Mouse (Mus musculus): ENCODE data around the gene Ets2. TPM values are rescaled to one million over a fixed set of nuclear protein-coding genes. Genes with fewer than 3 reads are reported as not detected.

Ets2 gene
- polyA plus RNA-seq, 1 experiment from 2014 or later: 109 TPM

DNA sequence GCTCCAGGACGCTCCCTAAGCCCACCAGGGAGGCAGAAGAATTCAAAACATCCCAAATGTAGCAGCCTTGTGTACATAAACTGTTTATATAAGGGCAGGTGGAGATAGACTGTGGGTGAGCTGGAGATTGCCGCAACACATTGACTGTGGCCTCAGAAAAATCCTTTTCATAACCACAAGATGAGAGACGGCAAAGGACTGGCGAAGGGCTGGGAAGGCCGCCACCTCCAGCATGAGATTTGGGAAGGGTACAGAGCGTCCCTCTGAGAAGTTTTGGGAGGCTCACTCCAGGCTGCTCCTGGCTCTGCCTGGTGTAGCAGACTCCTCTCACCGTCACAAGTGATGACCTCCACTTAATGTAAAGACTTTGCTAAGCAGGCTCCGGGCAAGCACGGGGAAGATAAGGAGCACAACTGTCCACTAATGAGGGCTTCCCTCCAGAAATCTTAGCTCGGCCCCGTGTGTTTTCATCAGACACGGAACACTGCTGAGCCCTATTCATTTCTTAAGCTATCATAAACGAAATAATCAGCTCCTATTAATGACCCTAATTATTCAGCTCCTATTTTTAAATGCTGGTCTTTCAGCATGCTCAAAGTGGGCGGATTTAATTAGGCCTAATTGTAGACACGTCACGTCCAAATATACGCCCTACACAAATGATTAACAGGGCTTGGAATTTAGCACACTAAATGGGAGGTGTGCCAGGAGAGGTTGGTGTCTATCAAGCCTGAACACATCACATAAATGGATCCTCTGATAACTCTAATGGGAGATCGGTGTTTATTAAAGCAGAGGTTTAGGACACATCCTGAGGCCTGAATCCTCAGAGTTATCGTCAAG lies 33.5 kb upstream of the Ets2 start:
- no peak overlapping the region for H3K4me3 ChIP-seq
- WGBS: 59% methylated on average over 19 of the region's 19 CpGs
- peak overlapping the region; percentile 43; the same call in 1 of the 2 replicates for H3K27ac ChIP-seq
- 0 out of 2 replicates have a peak, but pooled peaks cover 3% of the 10 kb centered on the region for H3K4me1 ChIP-seq
- no peaks in the 10 kb centered on the region for H3K27me3 ChIP-seq
- H3K36me3 ChIP-seq: no peaks in the 10 kb centered on the region
- no peaks in the 10 kb centered on the region for H3K9me3 ChIP-seq
- H3K4me2 ChIP-seq: no peak overlapping the region
- H3K9ac ChIP-seq: no peak overlapping the region
- ATAC-seq (ENCODE audit: insufficient number of reproducible peaks, low FRiP score, low TSS enrichment, low read depth): no peak

- peak overlapping the region; percentile 10; the same call in 1 of the 2 replicates for H3K4me3 ChIP-seq
- H3K4me2 ChIP-seq: peak overlapping the region; percentile 37
- H3K27me3 ChIP-seq: no peaks in the 10 kb centered on the region
- H3K27ac ChIP-seq: peak overlapping the region; percentile 79
- no peaks in the 10 kb centered on the region for H3K9me3 ChIP-seq
- 29% methylated on average over 5 of the region's 5 CpGs for WGBS
- H3K4me1 ChIP-seq: peaks cover 20% of the 10 kb centered on the region; the same call in 1 of the 2 replicates
- ATAC-seq (ENCODE audit: insufficient number of reproducible peaks, low FRiP score, low TSS enrichment, low read depth): no peak
- no peaks in the 10 kb centered on the region for H3K36me3 ChIP-seq
- no peak overlapping the region for H3K9ac ChIP-seq
Measured at GRCm38 (mm10) chr16:95674452-95674921, 27.4 kb upstream of the Ets2 start.

DNA sequence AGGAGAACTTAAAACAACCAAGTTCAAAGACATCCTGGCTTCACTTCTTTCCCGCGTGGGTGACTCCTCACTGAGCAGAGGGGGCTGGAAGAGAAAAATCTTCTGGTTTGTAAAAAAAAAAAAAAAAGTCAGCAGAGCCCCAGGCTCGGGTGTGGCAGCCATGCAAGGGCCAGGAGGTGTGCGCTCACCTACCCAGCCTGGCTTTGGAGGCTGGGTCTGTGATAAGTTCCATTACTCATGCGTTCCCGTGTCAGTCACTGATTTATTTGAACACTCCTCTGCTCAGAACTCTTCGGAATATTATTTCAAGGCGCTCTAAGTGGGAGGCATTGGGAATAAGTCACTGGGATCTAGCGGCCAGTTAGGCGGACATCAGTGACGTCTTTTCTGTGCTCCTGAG lies 26.7 kb upstream of the Ets2 start:
- Histone ChIP-seq H3K27ac (peak overlapping the region; percentile 39), H3K9ac (no peak overlapping the region), H3K4me2 (no peak overlapping the region), H3K36me3 (no peaks in the 10 kb centered on the region), H3K4me3 (no peak overlapping the region), H3K4me1 (peaks cover 20% of the 10 kb centered on the region; the same call in 1 of the 2 replicates), H3K9me3 (no peaks in the 10 kb centered on the region), H3K27me3 (no peaks in the 10 kb centered on the region)
- WGBS: 40% methylated on average over 11 of the region's 11 CpGs
- 0 out of 2 replicates have a peak, but pooled peaks have one; percentile 70 for ATAC-seq (ENCODE audit: insufficient number of reproducible peaks, low FRiP score, low TSS enrichment, low read depth)

DNA sequence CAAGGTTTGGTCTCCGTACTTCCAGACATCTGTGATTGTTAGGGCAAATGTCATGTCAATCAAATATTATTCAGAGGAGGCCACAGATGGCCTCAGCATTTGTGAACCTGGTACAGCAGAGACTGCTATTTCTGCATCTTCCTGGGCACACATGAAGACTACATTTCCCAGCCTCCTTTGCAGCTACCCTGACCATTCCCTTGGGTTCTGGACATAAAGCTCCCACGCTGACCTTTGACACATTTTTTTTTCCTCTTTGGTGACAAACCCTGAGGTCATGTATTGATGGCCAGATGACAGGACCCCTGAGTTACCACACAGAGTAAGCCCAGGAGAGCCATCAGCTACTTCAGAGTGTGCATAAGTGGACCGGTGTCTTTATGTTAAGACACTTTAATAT lies 25.2 kb upstream of the Ets2 start:
- Histone ChIP-seq H3K27me3 (no peaks in the 10 kb centered on the region), H3K4me1 (peaks cover 20% of the 10 kb centered on the region; the same call in 1 of the 2 replicates), H3K4me3 (no peak overlapping the region), H3K36me3 (no peaks in the 10 kb centered on the region), H3K27ac (no peak overlapping the region), H3K4me2 (no peak overlapping the region), H3K9me3 (no peaks in the 10 kb centered on the region), H3K9ac (no peak overlapping the region)
- WGBS: 85% methylated on average over 3 of the region's 3 CpGs
- ATAC-seq (ENCODE audit: insufficient number of reproducible peaks, low FRiP score, low TSS enrichment, low read depth): no peak

GRCm38 (mm10) chr16:95682431-95682892 lies 19.4 kb upstream of the Ets2 start:
- Histone ChIP-seq H3K9ac (no peak overlapping the region), H3K4me1 (no peaks in the 10 kb centered on the region), H3K27ac (no peak overlapping the region), H3K9me3 (no peaks in the 10 kb centered on the region), H3K36me3 (no peaks in the 10 kb centered on the region), H3K4me2 (no peak overlapping the region), H3K27me3 (no peaks in the 10 kb centered on the region), H3K4me3 (no peak overlapping the region)
- no peak for ATAC-seq (ENCODE audit: insufficient number of reproducible peaks, low FRiP score, low TSS enrichment, low read depth)
- 93% methylated on average over 6 of the region's 6 CpGs for WGBS

- Histone ChIP-seq H3K27me3 (no peaks in the 10 kb centered on the region), H3K4me3 (no peak overlapping the region), H3K9me3 (no peaks in the 10 kb centered on the region), H3K36me3 (no peaks in the 10 kb centered on the region), H3K27ac (no peak overlapping the region), H3K4me1 (no peaks in the 10 kb centered on the region), H3K9ac (no peak overlapping the region), H3K4me2 (no peak overlapping the region)
- 49% methylated on average over 2 of the region's 2 CpGs for WGBS
- no peak for ATAC-seq (ENCODE audit: insufficient number of reproducible peaks, low FRiP score, low TSS enrichment, low read depth)
Measured at GRCm38 (mm10) chr16:95685807-95686206, 16.1 kb upstream of the Ets2 start.

DNA sequence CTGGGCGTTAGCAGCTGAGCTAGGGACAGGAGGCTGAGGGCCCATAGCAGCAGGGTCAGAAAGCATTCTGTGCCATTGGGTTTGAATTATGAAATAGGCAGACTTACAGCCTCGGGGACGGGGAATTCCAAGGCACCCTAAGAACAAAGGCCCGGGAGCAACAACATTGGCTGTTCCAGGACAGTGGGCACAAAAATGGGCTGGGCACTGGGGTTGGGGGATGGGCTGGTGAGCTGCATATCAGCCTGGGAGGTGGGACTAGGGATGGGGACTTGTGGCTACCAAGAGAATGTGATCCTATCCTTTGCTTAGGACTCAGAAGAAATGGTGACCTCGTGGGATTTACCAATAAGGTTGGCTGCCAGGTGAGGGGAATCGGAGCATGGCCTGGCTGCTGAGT lies 15.6 kb upstream of the Ets2 start:
- Histone ChIP-seq H3K4me2 (no peak overlapping the region), H3K9me3 (no peaks in the 10 kb centered on the region), H3K27me3 (no peaks in the 10 kb centered on the region), H3K4me3 (no peak overlapping the region), H3K9ac (no peak overlapping the region), H3K4me1 (no peaks in the 10 kb centered on the region), H3K36me3 (no peaks in the 10 kb centered on the region), H3K27ac (no peak overlapping the region)
- 79% methylated on average over 6 of the region's 6 CpGs for WGBS
- ATAC-seq (ENCODE audit: insufficient number of reproducible peaks, low FRiP score, low TSS enrichment, low read depth): no peak

DNA sequence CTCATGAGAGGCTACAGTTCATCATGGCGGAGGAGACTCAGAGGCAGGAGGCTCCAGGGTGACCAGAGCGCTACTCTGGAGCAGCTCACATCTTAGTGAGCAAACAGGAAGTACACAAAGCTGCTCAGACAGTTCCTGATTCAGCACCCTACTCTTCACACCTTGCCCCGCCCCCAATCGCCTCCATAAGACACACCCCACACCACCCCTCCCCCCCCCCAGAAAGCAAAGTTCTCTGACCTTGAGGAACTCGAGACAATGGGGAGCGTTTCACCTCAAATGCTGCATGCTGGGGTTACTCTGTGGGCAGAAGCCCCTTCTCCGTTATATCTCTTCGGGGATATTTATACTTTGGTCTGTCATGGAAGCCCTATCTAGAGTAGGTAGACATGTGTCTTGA lies 15.0 kb upstream of the Ets2 start:
- Histone ChIP-seq H3K9me3 (no peaks in the 10 kb centered on the region), H3K4me3 (no peak overlapping the region), H3K4me2 (no peak overlapping the region), H3K4me1 (no peaks in the 10 kb centered on the region), H3K27ac (no peak overlapping the region), H3K27me3 (no peaks in the 10 kb centered on the region), H3K9ac (no peak overlapping the region), H3K36me3 (no peaks in the 10 kb centered on the region)
- no peak for ATAC-seq (ENCODE audit: insufficient number of reproducible peaks, low FRiP score, low TSS enrichment, low read depth)
- 90% methylated on average over 8 of the region's 8 CpGs for WGBS

DNA sequence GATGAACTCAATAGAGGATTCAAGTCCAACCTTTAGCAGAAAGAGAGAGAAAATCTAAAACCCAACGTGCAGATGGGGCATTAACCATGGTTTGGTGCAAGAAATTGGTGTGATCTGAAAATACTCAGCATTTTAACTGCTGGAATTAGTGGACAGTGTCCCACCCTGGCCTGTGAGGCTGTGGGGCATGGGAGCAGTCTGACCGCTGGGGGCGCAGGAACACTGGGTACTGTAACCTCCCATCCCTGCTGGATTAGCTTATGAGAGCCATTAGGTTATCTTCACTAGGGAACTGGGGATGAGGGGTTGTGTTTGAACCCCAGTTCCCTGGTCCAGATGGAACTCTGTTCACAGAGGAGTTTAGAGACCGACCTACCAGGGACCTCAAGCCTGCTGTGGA lies 13.9 kb upstream of the Ets2 start:
- no peaks in the 10 kb centered on the region for H3K4me1 ChIP-seq
- no peak overlapping the region for H3K4me3 ChIP-seq
- H3K4me2 ChIP-seq: no peak overlapping the region
- WGBS: 66% methylated on average over 4 of the region's 4 CpGs
- ATAC-seq (ENCODE audit: insufficient number of reproducible peaks, low FRiP score, low TSS enrichment, low read depth): no peak
- H3K9me3 ChIP-seq: no peaks in the 10 kb centered on the region
- H3K9ac ChIP-seq: no peak overlapping the region
- H3K27me3 ChIP-seq: no peaks in the 10 kb centered on the region
- no peaks in the 10 kb centered on the region for H3K36me3 ChIP-seq
- H3K27ac ChIP-seq: no peak overlapping the region

GRCm38 (mm10) chr16:95696599-95696998 lies 5.3 kb upstream of the Ets2 start:
- Histone ChIP-seq H3K27me3 (no peaks in the 10 kb centered on the region), H3K9ac (no peak overlapping the region), H3K4me1 (peaks cover 13% of the 10 kb centered on the region; the same call in 1 of the 2 replicates), H3K27ac (no peak overlapping the region), H3K36me3 (no peaks in the 10 kb centered on the region), H3K9me3 (no peaks in the 10 kb centered on the region), H3K4me3 (no peak overlapping the region), H3K4me2 (no peak overlapping the region)
- ATAC-seq (ENCODE audit: insufficient number of reproducible peaks, low FRiP score, low TSS enrichment, low read depth): no peak
- 41% methylated on average over 6 of the region's 6 CpGs for WGBS

GRCm38 (mm10) chr16:95699721-95700120 lies 2.2 kb upstream of the Ets2 start:
- Histone ChIP-seq H3K4me2 (no peak overlapping the region), H3K9ac (no peak overlapping the region), H3K27ac (no peak overlapping the region), H3K4me3 (no peak overlapping the region), H3K27me3 (no peaks in the 10 kb centered on the region), H3K36me3 (no peaks in the 10 kb centered on the region), H3K9me3 (no peaks in the 10 kb centered on the region), H3K4me1 (peaks cover 22% of the 10 kb centered on the region)
- no peak for ATAC-seq (ENCODE audit: insufficient number of reproducible peaks, low FRiP score, low TSS enrichment, low read depth)
- WGBS: 58% methylated on average over 3 of the region's 3 CpGs

DNA sequence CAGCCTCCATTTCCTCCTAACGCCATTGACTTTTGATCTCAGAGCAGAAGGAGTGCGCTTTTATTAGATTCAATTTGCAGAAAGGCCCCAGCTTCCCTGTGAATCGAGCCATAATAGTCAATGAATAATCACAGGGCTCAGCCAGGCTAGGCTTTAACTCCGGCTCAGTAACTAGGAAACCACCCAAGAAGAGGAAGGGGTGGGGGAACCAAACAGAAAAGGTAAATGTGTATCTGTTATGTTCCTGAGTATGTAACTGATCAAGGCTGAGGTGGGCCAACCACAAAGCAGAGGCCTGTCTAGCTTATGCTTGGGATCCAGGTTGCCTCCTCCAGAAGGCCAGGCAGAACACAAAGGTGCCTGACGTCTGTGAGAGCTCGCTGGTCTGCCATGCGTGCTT lies 1.7 kb upstream of the Ets2 start:
- Histone ChIP-seq H3K9ac (no peak overlapping the region), H3K36me3 (no peaks in the 10 kb centered on the region), H3K27me3 (no peaks in the 10 kb centered on the region), H3K4me2 (no peak overlapping the region), H3K4me1 (peaks cover 26% of the 10 kb centered on the region), H3K27ac (no peak overlapping the region), H3K4me3 (no peak overlapping the region), H3K9me3 (no peaks in the 10 kb centered on the region)
- no peak for ATAC-seq (ENCODE audit: insufficient number of reproducible peaks, low FRiP score, low TSS enrichment, low read depth)
- WGBS: 47% methylated on average over 7 of the region's 7 CpGs

All from limb, embryonic 15.5 days (tissue).